Mouse (Mus musculus): ENCODE data around the gene 1700125H20Rik. TPM values are rescaled to one million over a fixed set of nuclear protein-coding genes. Genes with fewer than 3 reads are reported as not detected.
"Not testable (repeated sequence)": the region's sequence is repeated elsewhere in the genome, so short reads cannot be mapped to it uniquely, and the experiment has no call there.

1700125H20Rik gene
- not detected for total RNA-seq (2021)

GRCm38 (mm10) chr11:85170058-85170740, at the start of gene 1700125H20Rik:
Gene 1700125H20Rik, plus strand, starts transcription at chr11:85170404.
- intact Hi-C loops (cut with DNase I), result loop anchor here (1.0 kb wide), 1 partner anchor 91 kb away; no protein-coding TSS in a partner anchor
- peak; percentile 59 for DNase-seq (ENCODE audit: low spot score)

GRCm38 (mm10) chr11:85122073-85122472, 48.1 kb upstream of the 1700125H20Rik start:
- intact Hi-C loops (cut with DNase I), result no loop called here

DNA sequence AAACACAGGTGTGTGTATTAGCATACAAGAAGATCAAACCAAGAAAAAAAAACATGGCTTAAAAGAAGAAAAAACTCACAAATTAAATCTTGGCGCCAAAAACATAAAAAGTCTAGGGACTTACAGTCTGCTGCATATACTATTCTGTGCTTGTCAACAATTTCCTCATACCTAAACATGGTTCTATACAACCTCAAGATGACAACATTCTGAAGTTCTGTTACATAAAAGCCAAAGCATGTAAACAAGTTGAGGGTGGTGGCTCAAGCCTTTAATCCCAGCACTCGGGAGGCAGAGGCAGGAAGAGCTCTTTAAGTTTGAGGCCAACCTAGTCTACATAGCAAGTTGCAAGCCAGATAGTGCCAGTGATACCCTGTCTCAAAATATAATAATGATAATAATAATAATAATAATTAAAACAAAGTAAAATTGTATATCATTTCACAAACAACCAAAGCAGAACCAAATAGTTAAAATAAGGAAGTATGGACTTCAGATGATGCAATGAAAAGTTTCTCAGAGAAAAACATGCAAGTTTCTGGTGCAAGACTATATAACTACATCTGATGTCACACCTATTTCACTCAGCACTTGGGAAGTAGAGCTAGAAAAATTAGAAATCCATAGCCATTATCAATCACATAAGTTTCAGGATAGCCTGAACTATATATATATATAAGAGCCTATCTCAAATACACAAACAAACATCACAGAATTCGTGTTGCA, 46.8 kb upstream of the 1700125H20Rik start:
- intact Hi-C loops (cut with DNase I), result no loop called here
- no peak for DNase-seq (ENCODE audit: low spot score)

More at GRCm38 (mm10) chr11:85122073-85122472, 48.1 kb upstream of the 1700125H20Rik start:
- DNase-seq (ENCODE audit: low spot score), result no peak

- DNase-seq (ENCODE audit: low spot score), result no peak
- intact Hi-C loops (cut with DNase I), result no loop called here
Measured at GRCm38 (mm10) chr11:85126257-85127102, 43.7 kb upstream of the 1700125H20Rik start.

DNA sequence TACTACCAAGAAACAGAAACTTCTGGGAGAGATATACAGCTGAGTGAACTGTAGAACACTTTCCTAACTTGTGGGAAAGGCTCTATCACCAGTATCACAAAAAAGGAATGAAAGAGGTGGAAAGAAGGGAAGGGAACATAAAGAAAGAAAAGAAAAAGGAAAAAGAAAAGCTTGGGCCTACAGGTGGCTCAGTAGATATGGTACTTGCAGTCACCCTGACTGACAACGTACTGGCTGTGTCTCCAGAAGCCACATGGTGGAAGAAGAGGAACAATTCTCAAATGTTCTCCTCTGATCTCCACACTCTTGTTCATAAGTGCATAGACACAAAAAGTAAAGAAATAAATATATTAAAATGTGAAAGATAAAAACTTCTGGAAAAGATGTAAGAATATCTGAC, 41.3 kb upstream of the 1700125H20Rik start:
- intact Hi-C loops (cut with DNase I), result no loop called here
- no peak for DNase-seq (ENCODE audit: low spot score)

DNA sequence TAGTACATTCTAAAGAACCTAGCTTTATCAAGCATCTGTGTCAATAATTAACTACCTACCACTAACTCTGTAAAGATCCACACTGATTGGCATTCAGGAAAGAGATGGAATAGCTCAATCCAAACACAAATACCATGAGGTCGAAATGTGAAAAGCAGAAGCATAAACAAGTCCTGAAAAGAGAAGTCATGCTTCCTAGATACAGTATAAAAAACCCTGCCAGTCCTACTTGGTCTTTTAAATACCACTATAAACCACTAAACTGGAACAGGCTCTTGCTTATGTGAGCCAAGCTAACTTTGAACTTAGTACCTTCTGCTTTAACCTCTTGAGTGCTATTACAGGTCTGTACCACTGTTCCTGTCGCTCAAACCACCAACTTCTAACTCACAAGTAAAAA, 38.7 kb upstream of the 1700125H20Rik start:
- intact Hi-C loops (cut with DNase I), result no loop called here
- no peak for DNase-seq (ENCODE audit: low spot score)

DNA sequence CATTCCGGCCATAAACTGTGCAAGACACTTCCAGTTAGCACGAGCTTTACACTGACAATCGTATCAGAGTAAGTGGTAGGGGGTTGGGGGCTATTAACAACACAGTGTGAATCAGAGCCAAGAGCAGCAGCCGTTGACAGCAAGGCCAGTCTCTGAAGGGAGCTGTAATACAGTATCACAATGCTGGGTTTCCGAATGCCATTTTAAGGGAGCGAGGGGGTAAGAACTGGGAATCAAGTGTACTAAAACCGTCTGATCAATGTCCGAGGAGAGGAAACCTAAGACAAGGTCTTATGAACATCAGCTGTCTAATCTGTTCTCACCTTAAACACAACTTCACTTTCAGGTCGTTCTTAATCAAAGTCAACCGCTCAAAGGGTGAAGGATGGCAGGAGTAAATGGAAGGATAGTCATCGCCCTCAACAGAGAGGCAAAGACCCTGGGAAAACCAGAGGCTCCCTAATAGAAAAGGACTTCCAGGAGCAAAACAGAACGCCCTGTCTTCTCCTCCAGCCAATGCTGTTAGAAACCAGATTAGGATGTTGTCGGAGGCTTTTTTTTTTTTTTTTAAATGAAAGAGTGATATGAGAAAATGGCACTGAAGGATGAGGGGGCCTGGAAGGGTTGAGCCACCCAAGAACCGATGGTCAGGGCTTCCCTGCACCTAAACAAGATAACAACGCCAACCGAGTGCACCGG, 31.3 kb upstream of the 1700125H20Rik start:
- intact Hi-C loops (cut with DNase I), result no loop called here
- DNase-seq (ENCODE audit: low spot score), result no peak

- intact Hi-C loops (cut with DNase I), result loop anchor here (5.0 kb wide), 1 partner anchor 268 kb away; the partner anchor contains the start of gene Ggnbp2
Measured at GRCm38 (mm10) chr11:85139581-85140540, 30.3 kb upstream of the 1700125H20Rik start, which contains the start of gene Usp32. Gene Usp32, minus strand, starts transcription at chr11:85140161.

GRCm38 (mm10) chr11:85152256-85152930, 17.8 kb upstream of the 1700125H20Rik start:
- intact Hi-C loops (cut with DNase I), result no loop called here
- DNase-seq (ENCODE audit: low spot score), result no peak

More at GRCm38 (mm10) chr11:85139581-85140540, 30.3 kb upstream of the 1700125H20Rik start, which contains the start of gene Usp32:
- peak; percentile 93 for DNase-seq (ENCODE audit: low spot score)

GRCm38 (mm10) chr11:85157301-85157700, 12.9 kb upstream of the 1700125H20Rik start:
- no peak for DNase-seq (ENCODE audit: low spot score)
- intact Hi-C loops (cut with DNase I), result no loop called here

GRCm38 (mm10) chr11:85163014-85163413, 7.2 kb upstream of the 1700125H20Rik start:
- intact Hi-C loops (cut with DNase I); DNase-seq (ENCODE audit: low spot score): not testable (repeated sequence)

DNA sequence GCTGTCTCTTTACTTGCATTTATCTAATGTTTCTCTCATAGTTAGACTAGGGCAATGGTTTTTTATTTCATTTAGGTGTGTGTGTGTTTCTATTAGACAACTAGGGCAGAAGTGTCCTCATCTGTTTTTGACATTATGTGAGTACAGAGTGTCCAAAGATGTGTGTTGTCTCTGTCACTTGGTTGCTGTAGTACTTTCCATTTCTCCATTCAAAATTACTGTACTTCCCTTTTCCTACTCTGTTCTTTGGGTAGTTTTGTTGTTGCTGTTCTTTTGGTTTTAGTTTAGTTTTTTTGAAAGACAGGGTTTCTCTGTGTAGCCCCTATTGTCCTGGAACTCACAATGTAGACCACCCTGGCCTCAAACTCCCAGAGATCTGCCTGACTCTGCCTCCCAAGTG, 5.8 kb upstream of the 1700125H20Rik start:
- DNase-seq (ENCODE audit: low spot score), result no peak
- intact Hi-C loops (cut with DNase I), result no loop called here

DNA sequence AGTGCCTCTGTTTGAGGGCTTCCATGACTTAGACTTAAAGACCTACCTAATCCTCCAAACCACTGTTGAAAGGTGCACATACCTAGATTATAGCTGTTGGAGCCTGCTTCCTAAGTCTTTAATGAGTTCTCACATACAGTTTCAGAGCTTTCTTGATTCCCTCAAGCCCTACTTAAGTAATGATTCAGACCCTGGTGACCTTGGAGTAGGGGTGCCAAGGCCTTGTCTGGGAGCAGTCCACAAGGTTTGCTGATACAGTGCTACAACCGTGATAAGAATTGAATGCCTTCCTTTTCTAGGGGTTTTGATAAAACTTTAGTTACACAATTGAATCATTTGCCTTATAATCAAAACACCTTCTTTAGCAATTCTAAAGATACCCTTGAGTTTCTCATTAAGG, 2.7 kb upstream of the 1700125H20Rik start:
- intact Hi-C loops (cut with DNase I), result no loop called here
- no peak for DNase-seq (ENCODE audit: low spot score)

GRCm38 (mm10) chr11:85170833-85171232, 629 bp downstream of the 1700125H20Rik start:
- DNase-seq (ENCODE audit: low spot score), result no peak
- intact Hi-C loops (cut with DNase I), result loop anchor here (1.0 kb wide), 1 partner anchor 90 kb away; no protein-coding TSS in a partner anchor

- DNase-seq (ENCODE audit: low spot score), result no peak
- intact Hi-C loops (cut with DNase I), result no loop called here
Measured at GRCm38 (mm10) chr11:85175941-85176340, 5.7 kb downstream of the 1700125H20Rik start.

DNA sequence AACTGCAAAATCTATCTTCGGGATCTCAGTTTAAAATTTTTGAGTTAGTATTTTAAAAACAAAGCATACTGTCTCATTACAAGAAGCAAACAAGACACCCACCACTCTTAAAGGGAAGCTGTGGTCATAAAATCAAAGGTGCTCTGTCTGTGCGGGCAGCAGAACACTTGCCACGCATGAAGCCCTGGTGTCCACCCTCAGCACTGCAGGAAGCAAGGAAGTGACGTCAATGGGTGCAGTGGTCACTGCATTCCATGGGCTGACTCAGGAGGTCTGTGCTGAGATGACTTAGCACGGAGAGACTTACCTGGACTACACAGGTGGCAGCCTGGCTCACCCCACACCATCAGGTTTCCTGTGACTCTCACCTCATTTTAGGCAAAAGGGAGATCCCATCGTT, 7.6 kb downstream of the 1700125H20Rik start:
- intact Hi-C loops (cut with DNase I), result no loop called here
- DNase-seq (ENCODE audit: low spot score), result no peak

DNA sequence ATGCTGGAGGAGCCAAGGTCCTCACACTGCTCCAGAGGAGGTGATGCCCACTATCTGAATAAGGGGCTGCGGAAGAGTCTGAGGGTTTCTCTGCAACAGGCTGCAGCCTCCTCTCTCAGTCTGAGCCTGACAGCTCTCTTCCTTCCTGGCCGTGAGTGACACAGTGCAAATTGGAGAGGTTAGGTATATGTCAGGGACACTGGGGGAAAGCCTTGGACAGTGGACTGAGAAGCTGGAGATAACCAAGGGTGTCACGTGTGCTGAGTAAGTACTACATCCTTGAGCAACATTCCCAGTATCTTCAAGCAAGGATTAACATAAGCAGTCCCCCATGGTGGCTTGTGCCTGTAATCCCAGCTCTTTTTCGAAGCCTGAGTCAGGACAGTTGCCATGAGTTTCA, 8.2 kb downstream of the 1700125H20Rik start:
- intact Hi-C loops (cut with DNase I), result no loop called here
- no peak for DNase-seq (ENCODE audit: low spot score)
